Mouse (Mus musculus) liver (tissue): Measurements from ENCODE around the gene Gle1.
"Not testable (repeated sequence)": the region's sequence is repeated elsewhere in the genome, so short reads cannot be mapped to it uniquely, and the experiment has no call there.

Source experiments
- DNase-seq: peaks from one replicate; pipeline ENCODE4 v3.0.0-alpha.2; 2020; ENCODE audit warnings: mixed read lengths

Gle1 gene

DNA sequence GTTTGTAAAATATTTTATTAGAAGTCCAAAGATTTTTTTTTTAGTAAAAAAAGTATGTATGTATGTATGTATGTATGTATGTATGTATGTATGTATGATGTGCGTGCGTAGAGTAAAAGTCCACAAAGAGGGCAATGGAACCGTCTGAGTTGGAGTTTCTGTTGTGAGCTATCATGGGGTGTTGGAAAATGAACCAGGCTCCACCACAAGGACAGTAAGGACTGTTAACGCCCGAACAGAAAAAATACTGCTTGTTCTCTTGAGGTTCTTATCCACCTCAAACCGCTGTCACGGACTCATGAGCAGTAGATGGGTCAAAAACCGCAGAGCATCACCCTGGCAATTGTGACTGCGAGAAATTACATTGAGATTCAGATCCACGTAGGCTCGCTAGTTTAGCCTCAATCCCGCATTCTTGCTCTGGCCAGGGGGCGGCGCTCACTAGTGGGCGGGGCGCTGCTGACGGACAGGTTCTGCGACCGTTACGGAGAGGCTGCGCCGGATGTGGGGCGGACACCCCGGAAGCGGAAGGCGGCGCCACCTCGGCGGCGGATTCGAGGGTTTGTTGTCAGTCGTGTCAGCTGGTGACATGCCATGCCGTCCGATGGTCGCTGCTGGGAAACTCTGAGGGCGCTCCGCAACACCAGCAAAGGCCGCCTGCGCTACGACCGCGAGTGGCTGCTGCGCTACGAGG is at the start of gene Gle1:
Gene Gle1 (plus strand): TSS at position 521 of the 694 bp plus-strand sequence.
- DNase-seq, result peak; percentile 98

DNA sequence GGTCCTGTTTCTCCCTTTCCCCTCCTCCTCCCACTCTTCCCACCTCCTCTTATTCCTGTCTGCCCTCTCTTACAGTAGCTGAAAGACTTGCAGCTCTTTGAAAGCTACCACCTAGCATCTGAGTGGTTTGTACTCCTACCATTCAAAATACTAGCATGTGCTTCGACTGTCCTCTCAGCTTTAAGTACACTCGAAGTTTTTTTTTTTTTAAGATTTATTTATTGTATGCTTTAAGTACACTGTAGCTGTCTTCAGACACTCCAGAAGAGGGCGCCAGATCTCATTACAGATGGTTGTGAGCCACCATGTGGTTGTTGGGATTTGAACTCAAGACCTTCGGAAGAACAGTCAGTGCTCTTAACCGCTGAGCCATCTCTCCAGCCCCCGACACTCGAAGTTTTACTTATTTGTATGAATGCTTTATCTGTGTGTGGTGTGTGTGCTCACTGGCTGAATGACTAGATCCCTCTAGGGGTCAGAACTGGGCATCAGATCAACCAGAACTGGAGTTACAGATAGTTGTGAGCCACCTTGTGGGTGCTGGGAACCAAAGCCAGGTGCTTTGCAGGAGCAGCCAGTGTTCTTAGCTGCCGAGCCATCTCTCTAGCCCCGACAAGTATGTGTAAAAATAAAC is 48.5 kb upstream of the Gle1 start:
- not testable (repeated sequence) for DNase-seq

DNA sequence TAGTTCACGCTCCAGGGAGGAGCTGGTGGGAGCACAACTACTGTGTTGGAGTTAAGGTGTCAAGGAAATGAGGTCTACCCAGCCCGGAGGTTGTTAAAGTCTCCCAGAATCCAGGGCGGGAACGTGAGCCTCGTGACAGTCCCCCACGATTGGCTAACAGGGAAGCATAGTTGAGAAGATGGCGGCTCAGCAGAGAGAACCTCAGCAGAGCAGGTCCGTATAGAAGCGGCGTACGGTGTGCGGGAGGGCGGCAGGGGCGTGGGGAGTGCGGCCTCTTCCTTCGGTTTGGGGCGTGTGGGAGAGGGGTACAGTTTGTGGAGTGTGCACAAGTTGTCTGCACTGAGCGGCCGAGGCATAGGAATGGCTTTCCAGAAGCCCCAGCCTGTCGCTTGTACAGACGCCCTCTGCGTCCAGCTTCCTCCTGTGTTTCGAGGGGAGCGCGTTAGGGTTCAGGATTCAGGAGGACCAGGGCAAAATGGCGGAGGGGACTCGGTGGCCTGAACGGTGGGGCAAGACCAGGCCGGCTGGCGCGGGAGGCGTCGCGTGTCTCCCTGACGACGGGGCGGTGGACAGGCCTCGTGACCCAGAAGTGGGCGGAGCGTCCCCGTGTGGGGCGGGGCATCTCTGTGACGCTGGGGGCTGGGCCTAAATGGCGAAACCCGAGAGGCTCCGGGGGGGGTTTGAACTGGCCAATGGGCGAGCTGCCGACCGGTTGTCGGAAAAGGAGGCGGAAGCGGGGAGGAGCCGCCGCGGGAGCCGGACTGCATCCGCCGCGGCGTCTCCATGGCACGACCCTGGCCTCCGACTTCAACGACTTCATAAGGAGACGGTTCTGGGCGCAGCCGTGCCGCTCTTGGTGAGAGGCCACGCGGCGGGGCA is 45.9 kb upstream of the Gle1 start, which contains the start of gene Odf2:
Gene Odf2 (plus strand): TSS at position 156 of the 879 bp plus-strand sequence.
- DNase-seq, result peak; percentile 100

DNA sequence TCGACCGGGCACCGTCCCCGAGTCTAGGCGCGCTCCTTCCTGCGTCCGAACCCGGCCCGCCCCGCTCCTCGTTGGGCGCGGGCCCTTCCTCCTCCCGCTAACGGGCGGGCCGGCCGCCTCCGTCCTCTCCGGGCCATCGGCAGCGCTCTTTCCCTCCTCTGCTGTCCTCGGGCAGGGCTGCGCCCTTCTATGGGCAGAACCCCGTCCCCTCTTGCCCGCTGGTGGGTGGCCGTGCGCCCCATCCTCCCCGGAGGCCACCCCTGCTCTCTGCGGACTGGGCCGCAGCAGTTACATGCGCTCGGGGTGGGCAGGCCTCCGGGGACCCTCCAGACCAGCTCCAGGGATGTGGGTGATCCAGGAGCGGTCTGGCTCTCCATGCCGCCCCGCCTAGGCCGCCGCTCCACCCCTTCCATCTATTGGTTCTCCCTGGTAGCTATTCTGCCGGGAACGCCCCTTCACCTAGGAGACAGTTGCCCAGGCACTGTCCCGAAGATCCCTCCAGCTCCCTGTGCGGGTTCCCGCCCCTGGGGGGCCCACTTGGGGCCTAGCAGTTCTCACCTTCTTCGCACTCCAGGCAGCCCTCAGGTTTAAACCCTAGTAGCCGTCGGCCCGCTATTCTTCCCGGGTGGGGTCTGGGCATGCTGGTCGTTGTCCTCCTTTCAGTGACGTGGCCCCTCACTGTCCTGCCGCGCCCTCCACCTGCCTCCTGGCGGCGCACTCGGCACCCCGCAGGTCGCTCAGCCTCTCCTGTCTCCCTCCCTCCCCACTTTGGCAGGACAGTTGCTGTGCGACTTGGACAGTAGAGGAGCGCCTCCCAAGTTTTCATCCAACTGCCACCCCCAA is 45.0 kb upstream of the Gle1 start:
- peak; percentile 96 for DNase-seq

DNA sequence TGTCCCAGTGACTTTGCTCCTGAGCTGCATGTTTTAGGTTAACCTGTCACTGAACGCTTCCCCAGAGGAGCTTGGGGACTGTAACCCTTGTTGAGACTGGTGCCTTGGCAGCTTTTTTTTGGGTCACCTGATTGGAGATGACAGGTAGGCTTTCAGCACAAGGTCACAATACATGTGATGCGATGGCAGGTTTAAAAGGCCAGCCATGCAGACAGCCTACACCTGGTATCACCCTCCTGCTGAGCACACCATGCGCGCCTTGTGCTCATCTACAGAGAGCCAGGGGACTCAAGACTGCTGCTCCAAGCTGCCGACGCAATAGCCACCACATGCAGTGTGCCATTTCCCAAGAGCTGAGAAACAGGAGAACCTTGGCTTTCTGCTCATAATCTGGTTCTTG is 43.5 kb upstream of the Gle1 start:
- DNase-seq, result no peak

DNA sequence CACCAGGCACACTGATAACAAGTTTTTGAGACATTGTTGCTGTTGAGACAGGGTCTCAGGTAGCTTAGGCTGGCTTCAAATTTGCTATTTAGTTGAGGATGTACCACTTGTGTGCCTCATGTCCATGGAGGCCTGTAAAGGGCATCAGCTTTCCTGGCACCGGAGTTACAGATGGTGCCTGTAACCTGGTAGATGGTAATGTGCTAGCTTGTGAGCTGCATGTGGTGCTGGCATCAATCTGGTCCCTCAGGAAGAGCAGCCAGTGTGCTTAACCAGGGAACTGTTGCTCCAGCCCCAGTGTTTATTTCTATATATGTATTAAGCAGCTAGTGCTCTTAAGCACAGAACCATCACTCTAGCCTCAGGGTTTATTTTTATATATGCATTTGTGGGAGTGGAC is 39.2 kb upstream of the Gle1 start:
- no peak for DNase-seq

DNA sequence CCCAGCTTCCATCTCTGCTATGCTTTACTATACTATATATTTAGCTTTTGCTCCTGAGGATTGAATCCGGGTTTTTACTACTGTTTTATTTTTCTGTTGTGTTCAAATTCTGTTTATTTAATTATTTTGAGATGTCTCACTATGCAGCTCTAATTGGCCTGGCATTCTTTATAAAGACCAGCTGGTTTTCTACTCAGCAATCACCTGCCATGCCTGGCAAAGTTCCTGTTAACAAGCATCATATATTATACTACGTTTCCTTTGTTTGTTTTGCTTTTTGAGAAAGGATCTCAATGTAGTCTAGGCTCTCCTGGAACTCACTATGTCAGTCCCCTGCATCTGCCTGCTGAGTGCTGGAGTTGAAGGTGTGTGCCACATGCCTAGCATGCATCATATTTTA is 37.9 kb upstream of the Gle1 start:
- DNase-seq, result no peak

DNA sequence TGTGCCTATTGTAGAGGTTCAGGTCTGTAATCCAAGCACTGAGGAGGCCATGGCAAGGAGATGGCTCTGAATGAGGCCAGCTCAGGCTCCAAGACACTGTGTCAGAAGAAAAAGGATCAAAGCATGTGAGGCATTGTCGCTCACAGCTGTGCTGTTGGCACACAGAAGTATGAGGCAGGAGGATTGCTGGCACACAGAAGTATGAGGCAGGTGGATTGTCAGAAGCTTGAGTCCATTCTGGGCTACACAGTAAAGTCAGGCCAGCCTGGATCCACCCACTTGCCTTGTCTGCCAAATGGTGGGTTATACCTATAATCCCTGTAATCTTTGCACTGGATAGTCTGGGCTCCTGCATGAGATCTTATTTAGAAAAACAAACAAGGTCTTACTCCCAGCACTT is 37.1 kb upstream of the Gle1 start:
- no peak for DNase-seq

DNA sequence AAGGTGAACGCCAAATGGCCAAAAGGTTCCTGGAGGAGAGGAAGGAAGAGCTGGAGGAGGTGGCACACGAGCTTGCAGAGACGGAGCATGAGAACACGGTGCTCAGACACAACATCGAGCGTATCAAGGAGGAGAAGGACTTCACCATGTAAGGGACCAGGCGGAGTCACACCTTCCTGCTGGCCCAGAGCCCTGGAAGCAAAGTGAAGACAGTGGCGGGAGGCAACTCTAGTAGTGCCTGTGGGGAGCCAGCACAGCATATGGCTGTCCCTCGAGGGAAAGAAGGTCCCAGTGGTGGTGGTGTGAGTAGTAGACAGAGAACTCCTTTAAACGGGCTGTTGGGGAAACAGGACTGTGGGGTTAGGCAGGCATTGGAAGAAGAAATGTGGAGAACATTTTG is 33.0 kb upstream of the Gle1 start:
- DNase-seq, result no peak

DNA sequence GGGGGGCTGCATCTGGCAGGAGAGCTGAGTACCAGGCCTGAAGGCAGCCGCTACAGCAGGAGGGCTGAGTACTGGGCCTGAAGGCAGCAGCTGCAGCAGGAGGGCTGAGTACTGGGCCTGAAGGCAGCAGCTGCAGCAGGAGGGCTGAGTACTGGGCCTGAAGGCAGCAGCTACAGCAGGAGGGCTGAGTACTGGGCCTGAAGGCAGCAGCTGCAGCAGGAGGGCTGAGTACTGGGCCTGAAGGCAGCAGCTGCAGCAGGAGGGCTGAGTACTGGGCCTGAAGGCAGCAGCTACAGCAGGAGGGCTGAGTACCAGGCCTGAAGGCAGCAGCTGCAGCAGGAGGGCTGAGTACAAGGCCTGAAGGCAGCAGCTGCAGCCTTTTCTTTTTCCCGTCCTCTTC is 27.1 kb upstream of the Gle1 start:
- not testable (repeated sequence) for DNase-seq

DNA sequence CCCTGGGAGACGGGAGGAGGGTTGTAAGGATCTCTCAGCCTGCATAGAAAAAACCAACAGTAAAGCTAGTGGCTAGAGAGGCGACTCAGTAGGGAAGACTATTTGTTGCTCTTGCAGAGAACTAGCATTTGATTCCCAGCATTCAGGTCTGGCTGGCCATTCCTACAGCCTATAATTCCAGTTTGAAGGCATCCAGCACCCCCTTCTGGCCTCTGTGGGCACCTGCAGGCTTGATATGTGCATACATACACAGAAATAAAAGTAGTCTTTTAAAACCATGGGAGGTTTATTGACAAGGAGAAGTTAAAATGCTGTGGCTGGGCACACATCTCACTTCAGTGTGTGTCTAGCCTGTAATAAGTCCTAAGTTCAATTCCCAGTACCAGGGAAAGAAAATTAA is 25.2 kb upstream of the Gle1 start:
- DNase-seq, result peak; percentile 50

DNA sequence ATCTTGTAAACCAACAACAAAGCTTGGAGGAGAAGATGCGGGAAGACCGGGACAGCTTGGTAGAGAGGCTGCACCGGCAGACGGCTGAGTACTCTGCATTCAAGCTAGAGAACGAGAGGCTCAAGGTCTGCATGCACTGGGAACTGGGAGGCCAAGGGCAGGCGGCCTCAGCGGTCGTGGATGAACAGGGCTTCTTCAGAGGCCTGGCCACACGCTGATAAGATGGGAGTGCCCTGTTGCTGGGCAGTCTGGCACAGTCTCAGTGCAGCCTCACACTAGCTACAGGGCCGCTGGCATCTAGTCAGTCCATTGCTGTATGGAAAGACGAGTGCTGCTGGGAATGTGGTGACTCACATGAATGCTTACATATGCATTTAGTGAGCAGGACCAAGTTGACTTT is 17.6 kb upstream of the Gle1 start:
- peak; percentile 73 for DNase-seq

DNA sequence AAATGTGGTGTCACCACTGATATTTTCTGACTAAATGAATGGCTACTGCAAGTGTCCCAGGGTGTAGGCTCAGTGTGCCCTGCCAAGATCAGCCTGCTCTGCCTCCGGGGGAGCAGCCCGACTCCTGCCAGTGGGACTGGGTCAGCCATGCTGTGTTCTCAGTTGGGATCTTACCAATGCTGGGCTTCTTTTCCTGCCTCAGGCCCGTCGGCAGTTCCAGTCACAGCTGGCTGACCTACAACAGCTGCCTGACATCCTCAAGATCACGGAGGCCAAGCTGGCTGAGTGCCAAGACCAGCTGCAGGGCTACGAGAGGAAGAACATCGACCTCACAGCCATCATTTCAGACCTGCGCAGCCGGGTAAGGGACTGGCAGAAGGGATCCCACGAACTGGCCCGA is 13.2 kb upstream of the Gle1 start:
- peak; percentile 29 for DNase-seq

DNA sequence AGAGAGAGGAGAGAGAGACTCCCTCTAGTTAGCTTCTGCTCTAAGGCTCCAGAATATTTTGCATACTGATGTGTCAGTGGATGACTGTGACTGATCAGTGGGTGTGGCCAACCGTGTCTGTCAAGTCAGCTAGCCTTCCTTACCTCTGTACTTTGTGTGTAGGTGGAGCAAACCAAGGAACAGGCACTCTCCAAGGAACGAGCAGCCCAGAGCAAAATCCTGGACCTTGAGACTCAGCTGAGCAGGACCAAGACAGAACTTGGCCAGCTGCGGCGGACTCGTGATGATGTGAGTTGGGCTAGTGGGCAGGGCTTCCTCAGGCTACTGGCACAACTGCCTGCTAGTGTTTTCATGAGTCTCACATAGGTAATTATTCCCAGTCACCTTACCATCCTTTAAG is 8.7 kb upstream of the Gle1 start:
- no peak for DNase-seq

DNA sequence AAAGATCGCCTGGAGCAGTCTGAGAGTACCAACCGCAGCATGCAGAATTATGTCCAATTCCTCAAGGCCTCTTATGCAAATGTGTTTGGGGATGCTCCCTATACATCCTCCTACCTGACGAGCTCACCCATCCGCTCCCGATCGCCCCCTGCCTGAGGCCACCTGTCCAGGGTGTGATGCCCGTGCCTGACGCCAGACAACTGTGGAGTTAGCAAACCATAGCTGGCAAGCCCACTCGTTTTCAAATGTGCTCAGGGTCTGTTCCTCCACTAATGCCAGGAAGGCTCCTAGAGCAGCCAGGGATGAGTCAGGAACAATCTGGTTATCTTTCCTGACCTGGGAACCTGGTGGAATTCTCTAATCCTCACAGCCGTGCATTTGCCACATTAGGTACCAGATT is 4.7 kb upstream of the Gle1 start:
- no peak for DNase-seq

DNA sequence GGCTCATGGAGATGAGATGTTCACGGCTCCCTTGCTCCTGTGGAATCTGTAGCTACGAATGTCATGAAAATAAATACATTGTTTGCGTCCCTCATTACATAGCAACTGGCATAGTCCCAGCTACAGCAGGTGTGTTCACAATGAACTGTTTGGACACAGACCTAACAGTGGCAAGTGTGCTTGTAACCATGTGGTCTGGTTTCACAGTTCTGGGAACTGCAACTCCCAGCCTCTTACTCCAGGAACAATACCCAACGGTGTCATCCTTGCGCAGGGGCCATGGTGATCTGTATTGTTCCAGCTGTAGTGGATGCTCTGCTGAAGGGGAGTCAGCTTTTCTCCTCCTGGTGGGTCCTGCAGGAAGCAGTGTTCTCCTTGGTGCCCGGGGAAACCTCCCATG is 4.0 kb upstream of the Gle1 start:
- no peak for DNase-seq

DNA sequence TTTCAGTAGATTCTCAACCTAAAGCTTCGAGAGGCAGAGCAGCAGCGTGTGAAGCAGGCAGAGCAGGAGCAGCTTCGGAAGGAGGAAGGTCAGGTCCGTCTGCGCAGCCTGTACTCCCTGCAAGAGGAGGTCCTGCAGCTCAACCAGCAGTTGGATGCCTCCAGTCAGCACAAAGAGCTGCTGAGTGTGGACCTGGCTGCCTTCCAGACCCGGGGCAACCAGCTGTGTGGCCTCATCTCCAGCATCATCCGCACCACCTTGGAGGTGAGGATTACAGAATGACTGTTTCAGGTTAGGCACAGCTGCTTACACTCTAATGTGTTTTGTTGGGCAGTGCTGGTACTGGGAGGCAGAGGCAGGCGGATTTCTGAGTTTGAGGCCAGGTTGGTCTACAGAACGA is 4.8 kb downstream of the Gle1 start:
- no peak for DNase-seq

DNA sequence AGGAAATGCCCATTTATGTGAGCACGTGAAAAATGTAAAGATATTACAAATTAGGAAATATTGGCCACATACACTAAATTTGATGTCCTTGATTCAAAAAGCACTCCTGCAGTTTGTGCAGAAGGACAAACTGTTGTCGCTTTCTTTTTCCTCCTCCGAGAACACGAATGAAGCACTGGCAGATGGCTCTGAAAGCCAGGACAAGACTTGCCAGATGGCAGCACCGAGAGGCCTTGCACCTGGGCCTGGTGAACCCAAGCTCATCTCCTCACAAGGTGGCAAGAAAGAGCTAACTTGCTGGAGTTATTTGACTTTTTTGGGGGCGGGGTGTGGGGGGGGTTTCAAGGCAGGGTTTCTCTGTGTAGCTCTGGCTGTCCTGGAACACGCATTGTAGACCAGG is 5.6 kb downstream of the Gle1 start:
- DNase-seq, result no peak

DNA sequence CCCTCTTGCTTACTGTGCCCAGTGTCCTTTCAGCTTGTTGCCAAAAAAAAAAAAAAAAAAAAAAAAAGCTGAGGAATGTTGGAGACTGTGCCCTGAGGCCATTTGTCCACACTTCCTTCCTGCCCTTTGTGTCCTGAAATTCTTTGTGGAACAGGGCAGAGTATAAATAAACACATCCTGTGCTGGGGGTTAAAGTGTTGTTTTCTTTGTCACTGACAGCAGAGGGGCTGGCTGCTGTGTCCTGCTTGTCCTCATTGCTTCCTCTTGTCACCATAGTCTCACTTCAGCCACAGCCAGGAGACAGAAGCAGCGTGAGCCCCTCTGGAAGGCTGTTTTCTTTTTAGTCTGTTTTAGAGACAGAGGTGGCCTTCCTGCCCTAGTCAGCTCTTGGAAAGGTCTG is 9.5 kb downstream of the Gle1 start:
- no peak for DNase-seq

DNA sequence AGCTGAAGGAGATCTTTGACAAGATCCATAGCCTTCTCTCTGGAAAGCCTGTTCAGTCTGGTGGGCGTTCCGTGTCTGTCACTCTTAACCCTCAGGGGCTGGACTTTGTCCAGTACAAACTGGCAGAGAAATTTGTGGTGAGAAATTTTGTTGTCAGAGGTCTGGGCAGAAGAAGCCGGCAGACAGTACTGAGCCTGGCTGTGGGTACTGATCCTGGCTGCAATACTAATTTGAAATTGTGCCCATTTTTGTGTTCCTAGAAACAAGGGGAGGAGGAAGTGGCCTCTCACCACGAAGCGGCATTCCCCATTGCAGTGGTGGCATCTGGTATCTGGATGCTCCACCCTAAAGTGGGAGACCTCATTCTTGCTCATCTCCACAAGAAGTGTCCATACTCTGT is 13.7 kb downstream of the Gle1 start:
- no peak for DNase-seq

DNA sequence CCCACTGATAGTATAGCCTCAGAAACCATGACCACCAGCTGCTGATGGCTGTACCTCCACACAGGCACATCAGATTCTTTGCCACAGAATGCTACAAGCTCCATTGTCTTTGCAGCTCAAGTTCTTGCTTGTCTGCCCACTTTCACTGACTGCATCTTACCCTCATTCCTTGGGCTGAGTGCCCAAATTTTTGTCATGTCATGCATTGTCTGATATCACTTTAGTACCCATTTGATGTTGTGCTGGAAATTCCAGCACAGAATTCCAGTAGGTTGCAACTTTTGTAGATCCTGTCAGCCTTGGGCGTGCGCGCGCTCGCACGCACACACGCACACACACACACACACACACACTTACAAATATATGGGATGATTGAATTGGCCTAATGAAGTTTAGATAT is 26.0 kb downstream of the Gle1 start:
- no peak for DNase-seq

DNA sequence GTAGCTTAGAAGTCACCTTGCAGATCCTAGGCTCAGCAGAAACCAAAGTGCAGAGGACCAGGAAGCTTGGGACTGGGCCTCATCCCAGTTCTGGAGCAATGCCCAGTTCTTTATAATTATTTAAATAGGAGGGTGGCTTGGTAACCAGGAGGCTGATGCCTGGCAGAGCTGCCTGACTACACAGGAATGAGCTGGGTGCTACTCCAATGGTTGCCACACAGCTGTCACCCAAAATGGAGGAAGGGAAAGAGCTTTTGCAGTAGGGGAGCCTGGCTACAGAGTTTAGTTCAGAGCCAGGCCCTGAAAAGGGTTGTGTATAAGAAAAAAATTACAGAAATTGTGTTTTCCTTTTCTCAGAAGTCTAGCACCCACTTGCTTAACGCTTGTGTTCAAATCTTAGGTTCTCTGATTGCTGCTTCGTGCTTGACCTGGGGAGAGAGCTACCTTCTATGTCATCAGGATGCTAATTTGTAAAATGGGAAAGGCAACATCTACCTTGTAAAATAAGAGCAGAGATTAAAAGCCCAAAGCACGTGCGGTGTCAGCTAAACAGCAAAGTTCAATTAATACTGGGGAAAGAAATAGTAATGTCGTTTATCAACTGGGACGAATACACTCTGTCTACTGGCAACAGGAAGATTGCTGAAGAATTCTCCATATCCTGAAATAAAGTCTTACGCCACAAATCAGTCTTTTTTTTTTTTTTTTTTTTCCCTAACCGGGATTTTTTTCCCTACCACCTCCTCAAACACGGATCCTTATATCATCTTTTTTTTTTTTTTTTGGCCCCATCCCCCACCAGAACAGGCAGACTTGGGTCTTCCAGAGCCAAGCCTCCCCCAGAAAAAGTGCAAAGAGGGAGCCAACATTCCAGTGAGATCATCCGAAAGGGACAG is 29.4 kb downstream of the Gle1 start:
- no peak for DNase-seq
